Mouse (Mus musculus) 416B (cell line): ENCODE data around the gene Ctnna3.
"Not testable (repeated sequence)": the region's sequence is repeated elsewhere in the genome, so short reads cannot be mapped to it uniquely, and the experiment has no call there.

ENCODE experiments used
- DNase-seq: peaks from one replicate; pipeline ENCODE4 v3.0.0; 2011; ENCODE audit warnings: low read depth

Gene Ctnna3

DNA sequence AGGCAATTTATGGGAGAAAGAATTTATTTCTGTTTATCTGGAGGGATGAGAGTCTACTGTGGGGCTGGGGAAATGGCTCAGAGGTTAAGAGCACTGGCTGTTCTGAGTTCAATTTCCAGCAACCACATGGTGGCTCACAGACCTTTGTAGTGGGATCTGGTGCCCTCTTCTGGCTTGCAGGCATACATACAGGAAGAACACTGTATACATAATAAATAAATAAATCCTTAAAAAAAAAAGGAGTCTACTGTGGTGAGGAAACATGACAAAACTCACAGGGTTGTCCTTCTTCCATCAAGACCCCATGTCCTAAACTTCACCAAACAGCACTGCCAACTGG, 5.5 kb upstream of the Ctnna3 start:
- peak; percentile 77 for DNase-seq

DNA sequence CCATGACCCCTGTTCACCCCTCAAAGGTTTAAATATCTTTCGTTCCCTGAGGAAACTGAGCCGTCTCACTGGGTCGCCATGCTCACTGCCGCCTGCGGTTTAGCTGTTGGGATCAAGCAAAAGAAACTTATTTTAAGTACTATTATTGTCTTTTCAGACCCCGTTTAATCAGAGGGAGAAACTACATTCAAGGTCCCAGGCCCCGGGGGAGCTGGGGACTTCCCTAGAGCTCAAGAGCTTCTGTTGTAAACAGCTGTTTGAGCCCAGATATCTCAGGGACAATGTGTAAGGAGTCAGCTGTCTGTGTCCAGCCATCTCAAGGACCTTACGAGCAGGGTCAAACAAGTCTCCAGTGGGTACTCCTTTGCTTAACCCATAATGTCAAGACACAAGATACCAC, 2.8 kb upstream of the Ctnna3 start:
- DNase-seq = no peak

DNA sequence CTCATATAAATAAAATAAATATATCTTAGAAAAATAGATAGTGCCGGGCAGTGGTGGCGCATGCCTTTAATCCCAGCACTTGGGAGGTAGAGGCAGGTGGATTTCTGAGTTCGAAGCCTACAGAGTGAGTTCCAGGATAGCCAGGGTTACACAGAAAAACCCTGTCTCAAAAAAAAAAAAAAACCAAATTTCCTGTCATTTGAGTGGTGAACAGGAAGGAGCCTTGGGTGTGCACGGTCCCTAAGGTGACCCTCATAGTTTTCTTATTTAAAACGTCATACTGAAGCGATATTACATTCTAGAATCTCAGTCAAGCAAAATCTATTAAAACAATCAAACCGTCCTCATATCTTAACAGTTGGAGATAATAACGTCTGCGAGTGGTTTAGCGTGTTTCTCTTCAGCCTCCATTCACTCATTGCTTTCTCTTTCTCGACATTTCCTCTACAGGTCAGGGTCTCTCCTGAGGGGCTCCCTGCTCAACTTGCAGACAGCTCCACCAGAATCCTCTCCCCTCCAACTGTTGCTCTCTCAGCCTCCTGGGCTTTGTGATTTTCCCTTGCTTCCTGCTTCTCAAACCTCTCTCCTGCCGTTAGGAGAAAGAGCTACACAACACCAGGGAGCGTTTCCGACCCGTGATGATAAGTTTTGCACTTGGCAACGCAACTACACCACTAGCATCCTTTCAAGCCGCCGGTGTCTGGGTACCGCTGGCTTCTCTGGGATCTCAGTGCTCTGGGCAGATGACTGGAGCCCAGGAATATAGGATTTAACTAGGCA, 1.5 kb upstream of the Ctnna3 start:
- DNase-seq = peak; percentile 59

DNA sequence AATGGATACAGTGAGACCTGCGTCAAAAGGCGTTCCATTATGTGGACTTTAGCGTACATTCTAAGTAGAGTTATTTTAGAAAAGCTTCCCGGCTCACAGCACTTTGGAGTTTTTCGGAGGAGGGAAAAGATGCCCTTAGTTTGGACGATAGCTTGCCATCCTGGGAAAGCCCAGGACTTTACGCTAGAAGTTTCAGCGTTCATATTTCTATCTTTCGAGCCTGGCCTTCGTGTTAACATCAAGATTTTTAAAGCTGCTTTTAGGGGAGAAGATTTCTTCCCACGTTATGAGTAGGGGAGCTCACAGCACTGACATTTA, 916 bp upstream of the Ctnna3 start:
- no peak for DNase-seq

DNA sequence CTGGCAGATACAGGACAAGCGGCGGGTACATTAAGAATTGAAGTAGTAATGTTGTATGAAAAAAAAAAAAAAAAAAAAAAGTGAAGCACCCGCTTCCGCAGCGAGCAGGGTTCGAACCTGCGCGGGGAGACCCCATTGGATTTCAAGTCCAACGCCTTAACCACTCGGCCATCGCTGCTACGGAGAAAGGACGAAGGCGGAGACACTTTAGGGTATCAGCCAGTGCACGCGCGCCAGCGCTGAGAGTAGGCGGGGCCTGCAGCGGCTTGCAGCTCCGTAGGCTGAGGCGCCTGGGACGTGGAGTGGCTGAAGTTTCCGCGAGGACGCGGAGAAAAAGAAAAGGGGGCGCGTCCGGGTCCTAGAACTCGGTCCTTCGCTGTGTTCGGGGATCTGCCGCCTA, 518 bp upstream of the Ctnna3 start:
- peak; percentile 96 for DNase-seq

DNA sequence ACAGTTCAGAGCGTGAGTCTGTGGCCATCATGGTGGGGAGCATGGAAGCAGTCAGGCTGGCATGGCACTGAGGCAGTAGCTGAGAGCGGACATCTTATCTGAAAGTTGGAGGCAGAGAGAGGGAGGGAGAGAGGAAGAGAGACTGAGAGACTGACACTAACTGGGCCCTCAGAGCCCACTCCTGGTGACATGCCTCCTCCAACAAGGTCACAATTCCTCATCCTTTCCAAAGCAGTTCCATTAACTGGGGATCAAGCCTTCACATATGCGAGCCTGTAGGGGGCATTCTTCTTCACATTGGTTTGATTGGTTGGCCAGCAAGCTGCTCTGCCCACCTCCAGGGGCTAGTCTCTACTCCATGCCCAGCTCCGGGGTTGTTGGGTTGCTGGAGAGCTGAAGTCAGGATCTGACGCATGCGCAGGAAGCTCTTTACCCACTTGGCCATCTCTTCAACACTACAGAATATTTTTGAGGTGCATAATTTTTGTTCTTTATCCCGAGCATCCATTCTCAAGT, 1.4 kb downstream of the Ctnna3 start:
- no peak for DNase-seq

DNA sequence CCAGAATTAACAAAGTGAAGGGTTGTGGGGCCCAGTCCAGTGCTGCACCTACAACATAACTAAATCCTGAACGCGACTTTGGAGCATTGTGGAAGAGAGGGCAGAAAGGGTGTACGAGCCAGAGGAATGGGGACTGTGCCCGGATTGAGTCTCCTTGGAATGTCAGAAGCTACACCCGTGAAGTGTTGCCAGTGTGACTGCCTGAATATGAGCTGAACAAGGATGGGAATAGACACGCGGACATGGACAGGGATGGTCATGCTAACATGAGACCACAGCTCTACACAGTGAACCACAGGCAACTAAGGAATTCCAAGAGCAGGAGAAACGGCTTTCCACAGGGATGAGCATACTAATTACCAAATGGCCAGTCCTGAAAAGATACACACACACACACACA, 2.2 kb downstream of the Ctnna3 start:
- DNase-seq = no peak

DNA sequence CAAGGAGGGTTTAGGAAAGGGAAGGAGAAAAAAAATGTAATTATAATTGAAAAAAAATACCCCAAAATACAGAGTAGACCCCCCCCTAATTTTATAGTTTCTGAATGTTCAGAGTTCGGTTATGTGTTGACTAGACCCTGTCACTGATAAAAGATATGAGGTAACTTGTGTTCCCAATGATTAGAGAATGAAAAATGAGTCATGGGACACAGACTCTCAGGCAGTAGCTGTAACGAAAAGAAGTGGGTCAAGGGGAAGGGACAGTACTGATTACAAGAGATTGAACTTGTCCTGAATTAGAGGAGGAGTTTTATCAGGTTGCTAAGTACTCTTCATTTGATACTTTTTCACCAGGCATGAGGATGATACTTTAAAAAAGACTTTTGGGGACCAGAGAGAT, 3.0 kb downstream of the Ctnna3 start:
- DNase-seq = no peak

DNA sequence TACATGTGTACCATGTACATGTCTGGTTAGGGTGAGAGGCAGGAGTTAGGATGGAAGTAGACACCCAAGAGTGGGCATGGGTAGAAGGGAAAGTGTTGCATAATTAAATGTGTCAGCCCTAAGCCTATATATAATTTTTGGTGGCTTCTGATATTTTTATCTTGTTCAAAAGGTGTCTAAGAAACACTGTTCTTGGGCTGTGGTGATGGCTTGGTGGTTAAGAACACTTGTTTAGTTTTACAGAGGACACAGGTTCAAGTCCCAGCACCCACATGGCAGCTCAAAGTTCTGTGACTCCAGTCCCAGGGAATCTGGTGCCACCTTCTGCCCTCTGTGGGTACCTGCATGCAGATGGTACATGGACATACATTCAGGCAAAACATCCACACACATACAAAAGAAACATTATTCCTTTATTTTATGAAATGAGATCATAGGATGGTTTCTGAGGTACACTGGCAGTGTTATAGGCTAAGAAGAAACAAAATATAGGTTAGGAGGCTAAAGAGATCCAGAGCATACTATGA, 8.9 kb downstream of the Ctnna3 start:
- peak; percentile 24 for DNase-seq

DNA sequence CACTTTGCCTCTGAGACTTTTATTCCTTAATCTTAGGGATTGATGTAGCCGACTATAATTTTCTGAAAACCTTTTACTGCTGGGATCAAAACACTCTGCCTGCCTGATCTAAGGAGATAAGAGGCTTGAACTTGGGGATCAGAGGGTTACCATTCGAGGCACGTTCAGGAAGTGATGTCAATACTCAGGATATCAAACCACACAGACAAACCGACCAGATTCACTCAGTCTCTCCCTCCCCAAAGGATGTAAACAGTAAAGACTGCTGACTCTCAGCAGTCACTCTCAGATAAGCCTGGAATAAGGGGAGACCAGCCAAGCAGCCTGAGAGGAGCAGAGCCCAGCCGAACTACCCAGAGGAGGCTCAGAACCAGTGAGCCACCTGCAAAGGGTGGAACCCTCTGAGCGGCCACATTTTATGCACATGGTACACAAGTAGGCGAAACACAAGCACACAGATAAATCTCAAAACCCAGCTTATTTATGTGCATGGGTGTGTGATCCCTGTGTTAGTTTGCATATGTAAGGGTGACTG, 9.9 kb downstream of the Ctnna3 start:
- peak; percentile 18 for DNase-seq

DNA sequence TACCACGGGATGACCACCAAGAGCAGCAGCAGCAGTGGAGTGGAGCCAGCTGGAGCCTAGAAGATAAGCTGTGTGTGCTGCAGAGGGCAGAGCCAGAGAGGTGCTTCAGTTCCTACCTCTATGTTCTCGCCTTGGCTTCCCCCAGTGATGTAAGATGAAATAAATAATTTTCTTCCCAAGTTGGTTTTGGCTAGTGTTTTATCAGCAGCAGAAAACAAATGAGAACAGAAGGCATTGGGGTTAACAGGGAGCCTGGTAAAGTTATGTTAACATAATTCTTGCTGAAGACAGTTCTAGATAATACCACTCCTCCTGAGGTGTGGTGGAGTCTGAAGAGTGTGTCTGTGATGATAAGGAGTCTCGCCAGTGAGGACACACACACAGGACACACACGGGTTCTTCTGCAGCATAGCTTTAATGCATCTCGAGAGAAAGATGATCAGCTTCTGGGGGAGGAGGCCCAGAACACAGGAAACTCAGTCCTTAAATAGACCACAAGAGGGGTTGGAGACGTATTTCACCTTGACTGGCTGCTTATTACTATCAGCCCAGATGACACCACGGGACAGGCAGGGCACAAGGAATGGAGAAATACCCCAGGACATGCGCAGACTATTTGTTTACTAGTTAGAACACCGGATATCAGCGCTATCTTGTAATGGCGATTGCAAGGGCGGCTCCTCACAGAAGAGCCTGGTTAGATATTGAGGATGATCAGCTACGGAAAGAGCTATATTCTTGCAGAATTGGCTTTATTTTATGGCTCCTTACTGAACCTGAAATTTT, 14.9 kb downstream of the Ctnna3 start:
- not testable (repeated sequence) for DNase-seq

DNA sequence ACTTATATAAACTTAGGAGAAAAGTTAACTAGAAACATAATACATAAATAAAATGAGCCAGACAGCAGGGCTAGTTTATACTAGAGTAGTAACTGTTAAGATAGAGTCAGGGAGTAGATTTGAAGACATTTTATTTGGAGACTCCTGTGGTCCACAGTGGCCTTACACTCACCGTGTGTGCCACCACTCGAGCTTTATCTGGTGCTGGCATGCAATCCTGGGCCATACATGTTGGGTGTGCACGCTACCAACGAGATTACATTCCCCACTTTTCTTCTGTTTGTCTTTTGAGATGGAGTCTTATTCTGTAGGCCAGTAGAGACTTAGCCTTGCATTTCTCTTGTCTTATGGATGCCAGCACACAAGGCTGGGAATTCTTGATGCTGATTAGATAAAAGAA, 24.0 kb downstream of the Ctnna3 start:
- DNase-seq = no peak

DNA sequence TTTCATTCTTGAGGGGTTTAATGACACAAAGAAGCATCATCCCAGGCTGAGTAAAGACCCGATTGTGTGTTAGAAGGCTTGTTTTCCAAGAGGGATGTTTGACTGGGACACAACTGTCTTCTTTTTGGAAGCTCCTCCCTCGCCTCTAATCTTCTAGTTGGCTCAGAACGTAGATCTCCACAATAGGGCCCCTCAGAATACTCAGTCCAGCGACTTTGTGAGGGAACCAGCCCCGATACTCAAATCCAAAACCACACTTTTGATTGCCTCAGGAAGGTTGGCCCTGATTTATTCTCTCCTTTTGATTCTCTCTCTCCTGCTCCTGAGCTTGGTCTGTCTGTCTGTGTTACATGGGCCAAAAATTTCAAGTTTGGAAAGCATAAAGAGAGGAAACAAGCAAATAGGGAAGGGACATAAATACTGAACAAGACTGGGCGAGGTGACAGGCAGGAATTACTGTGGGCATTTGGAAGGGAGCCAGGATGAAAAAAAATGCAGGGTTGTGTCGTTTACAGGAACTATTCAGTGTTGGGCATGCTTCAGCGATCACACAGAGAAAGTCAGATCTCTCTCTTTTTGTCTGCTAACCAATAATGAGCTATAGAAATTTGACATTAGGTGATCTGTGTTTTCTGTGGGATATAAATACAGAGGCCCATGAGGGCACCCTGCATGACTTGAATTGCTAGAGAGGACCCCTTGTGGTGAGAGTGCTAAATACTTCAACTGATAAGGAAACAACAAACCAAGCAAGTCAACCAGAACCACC, 25.4 kb downstream of the Ctnna3 start:
- peak; percentile 28 for DNase-seq

DNA sequence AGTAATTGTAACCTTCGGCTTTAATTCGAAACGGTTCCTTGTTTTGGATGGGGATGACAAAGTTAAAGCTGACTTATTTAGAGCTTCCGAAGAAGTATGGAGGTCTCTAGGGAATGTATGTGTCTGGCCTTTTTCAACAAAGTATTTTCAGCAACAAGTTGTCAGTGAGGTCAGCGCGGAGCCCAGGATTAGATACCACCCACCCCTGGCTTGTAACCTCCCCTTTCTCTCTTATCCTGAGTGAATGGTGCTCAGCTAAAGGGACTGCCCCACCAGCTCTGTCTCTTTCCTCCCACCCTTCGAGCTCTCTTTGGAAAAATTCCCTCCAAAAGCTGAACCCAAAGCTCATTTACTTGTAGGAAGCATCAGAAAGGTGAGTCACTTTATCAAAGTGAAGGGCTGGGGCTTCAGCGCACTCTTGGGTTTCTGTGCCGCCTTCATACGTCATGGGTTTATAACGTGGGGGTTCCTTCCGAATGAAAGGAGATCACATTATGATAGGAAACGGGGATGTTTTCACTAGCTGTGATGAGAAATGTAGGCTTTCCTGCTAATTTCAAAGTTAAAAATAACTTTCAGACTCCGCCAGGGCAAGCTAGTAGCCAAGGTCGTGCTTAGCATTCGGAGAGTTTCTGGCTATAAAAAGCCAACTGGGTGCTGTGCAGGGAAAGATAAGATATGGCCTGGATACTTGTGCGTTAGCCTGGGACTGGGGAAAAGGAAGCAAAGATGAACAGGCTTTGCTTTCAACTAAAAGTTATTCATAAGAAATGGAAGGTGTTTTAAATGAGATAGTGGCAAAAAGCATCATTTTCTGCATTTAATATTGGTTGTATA, 27.6 kb downstream of the Ctnna3 start:
- DNase-seq = no peak

DNA sequence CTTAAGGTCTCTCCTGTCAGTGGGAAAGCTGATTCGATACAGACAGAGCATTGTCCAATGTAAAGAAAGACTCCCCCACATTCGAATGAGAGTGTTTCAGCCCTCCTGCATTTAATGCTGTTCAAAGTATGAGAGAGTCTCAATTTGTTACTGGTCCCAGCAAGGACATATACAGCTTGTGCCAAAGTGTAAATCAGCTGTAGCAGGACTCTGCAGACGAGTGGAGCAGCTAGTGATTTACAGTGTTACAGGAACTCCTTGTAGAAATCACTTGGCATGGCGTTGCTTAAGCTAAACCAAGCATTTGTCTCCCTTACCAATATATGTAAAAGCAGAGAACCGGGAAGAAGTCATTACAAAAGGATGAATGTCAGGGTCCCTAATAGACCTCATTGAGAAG, 31.0 kb downstream of the Ctnna3 start:
- no peak for DNase-seq

DNA sequence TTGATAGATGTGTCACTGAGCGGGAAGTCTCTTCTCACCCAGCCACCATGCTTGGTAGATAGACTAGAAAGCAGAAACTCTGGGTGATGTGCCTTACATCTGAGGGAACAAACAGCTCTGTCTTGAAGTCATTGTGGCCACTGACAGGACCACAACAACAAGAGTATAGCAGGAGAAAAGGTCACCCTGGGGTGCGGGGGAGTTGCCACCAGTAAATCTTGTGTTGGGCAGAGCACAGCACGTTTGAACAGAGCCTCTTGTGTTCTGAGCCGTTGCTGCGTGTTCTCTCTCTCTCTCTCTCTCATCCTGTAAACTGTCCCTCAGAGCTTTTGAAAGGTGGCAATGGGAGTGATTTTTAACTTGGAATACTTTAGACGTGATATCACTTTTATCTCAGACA, 42.6 kb downstream of the Ctnna3 start:
- no peak for DNase-seq

DNA sequence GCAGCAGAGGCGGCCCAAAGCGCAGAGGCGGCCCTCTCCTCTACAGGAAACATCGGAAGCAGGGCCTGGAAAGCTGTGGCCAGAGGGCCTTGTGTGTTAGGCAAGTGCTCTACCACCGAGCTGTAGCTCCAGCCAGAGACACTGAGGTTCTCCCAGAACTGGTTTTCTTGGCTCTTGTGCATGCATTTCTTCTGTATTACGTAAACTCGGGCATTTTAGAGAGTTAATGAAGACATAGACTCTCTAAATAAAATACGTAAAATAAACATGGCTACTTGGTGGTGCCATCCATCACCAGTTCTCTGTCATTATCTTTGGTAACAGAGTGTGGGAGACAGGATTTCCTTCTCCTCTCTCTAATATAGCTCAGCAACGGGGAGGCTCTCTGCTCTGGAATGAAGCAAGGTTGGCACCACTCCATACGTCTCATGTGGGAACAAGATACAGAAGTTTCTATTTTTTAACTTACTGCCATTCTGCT, 46.3 kb downstream of the Ctnna3 start:
- DNase-seq = no peak

DNA sequence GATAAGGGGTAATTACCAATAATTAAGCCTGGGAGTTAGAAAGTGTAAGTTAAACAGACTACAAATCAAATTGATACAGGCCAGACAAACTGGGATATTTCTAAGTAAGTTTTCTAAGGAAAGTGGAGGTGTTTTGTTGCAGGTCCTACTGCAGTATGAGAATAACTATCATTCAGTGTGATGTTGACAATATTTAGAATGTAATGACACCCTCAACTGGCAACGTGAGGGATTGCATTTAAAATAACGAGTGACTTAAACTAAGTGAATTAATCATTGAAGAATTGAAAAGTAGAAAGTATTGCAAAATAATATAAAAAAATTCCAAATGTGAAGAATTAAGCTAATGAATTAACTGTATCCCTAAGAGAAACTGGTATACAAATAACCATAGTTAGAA, 49.0 kb downstream of the Ctnna3 start:
- peak; percentile 43 for DNase-seq

DNA sequence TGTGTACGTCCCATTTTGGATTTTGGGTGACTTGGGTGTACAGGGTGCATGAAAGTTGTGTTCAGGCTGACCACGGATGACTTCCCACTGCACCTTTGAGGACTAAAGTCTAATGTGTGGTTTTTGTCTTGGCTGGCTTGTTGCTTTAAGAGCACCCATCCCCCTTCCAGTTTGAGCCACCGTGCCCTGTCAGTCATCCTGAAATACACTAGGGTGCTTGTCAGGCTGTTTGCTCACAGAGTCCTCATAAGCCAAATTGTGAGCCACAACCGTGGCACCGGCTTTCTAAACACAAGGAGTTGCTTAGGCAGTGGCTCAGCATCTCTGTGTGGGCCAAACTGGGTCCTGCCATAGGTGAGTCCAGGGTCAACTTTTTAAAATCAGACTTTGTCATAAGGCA, 50.2 kb downstream of the Ctnna3 start:
- DNase-seq = no peak

DNA sequence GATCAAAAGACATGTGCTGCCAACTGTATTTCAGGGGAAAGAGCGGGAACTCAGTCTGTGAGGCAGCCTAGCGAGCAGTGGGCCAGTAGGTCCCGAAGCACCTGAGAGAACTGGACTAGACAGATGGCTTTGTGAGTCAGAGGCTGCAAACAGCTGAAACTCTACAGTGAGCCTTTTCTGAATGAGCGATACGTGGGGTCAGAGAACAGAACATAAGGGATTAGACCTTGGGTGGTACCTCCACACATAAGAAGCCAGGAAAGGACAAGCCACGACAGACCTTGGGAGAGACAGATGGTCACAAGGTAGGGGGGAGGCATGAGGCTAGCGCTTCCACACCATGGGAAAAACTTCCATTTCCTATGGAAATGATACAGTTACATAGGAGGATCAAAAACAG, 58.4 kb downstream of the Ctnna3 start:
- no peak for DNase-seq

DNA sequence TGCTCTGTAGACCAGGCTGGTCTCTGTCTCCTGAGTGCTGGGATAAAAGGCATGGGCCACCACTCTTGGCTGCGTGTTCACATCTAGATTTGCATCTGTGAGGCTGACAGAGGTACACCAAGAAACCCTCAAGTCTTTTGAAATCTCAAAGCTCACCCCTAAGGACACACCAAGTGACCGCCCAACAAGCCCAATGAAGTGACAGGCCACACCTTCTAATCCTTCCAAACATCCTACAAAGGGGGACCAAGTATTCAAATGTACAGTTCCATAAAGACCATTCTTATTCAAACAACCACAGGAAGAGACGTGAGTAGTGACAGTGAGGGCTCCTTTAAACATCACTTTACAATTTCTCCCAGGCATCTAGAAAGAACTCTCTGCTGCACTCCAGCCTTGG, 94.1 kb downstream of the Ctnna3 start:
- no peak for DNase-seq
